Mouse (Mus musculus): ENCODE measurements at regions not wholly inside any gene's neighbourhood (a gene's known extent, or its start where the extent isn't known, plus 50 kb on each side); places are given as distances from the start of the nearest gene placed in this dataset.

GRCm38 (mm10) chr15:93690011-93690410 lies 94.3 kb upstream of the Prickle1 start:
- TF ChIP-seq CTCF (IDR thresholded peaks at IDR 0.05; ENCODE audit: extremely low read depth, insufficient read depth, low read length) (no peak), POLR2A (IDR thresholded peaks at IDR 0.05; ENCODE audit: extremely low read depth, insufficient read depth, low read length) (no peak)
